Mouse (Mus musculus) kidney, embryonic 16.5 days (tissue): Measurements from ENCODE around the gene Wbp11. TPM values are rescaled to one million over a fixed set of nuclear protein-coding genes. Genes with fewer than 3 reads are reported as not detected.

Experiments used
- ATAC-seq: fragments of 200-750 bp; cut with Nextera tagmentation; 2 replicates; pipeline ENCODE4 v1.8.0; 2017; ENCODE audit warnings: moderate TSS enrichment; ENCODE audit not compliant: low FRiP score, low TSS enrichment
- H3K27ac ChIP-seq: fragments of 300-500 bp; sonication (generic); 2 replicates; pipeline ENCODE4 v1.5.1; 2014; ENCODE audit warnings: low read length
- H3K27me3 ChIP-seq: fragments of 300-500 bp; sonication (generic); 2 replicates; pipeline ENCODE4 v1.6.1; 2014; ENCODE audit warnings: low read length, control low read depth, mixed read lengths; ENCODE audit not compliant: insufficient read depth
- H3K36me3 ChIP-seq: fragments of 300-500 bp; sonication (generic); 2 replicates; pipeline ENCODE4 v1.6.1; 2014; ENCODE audit warnings: low read length, control low read depth, mixed read lengths; ENCODE audit not compliant: insufficient read depth
- H3K4me1 ChIP-seq: fragments of 300-500 bp; sonication (generic); 2 replicates; pipeline ENCODE4 v1.6.1; 2014; ENCODE audit warnings: low read length, control low read depth, mixed read lengths; ENCODE audit not compliant: insufficient read depth
- H3K4me2 ChIP-seq: fragments of 300-500 bp; sonication (generic); replicated peaks from 2 replicates; pipeline ENCODE4 v1.6.1; 2014; ENCODE audit warnings: low read depth, low read length
- H3K4me3 ChIP-seq: fragments of 300-500 bp; sonication (generic); 2 replicates; pipeline ENCODE4 v1.5.1; 2014; ENCODE audit warnings: mild to moderate bottlenecking, low read length
- H3K9ac ChIP-seq: fragments of 300-500 bp; sonication (generic); replicated peaks from 2 replicates; pipeline ENCODE4 v1.6.1; 2014; ENCODE audit warnings: low read length
- H3K9me3 ChIP-seq: fragments of 300-500 bp; sonication (generic); 2 replicates; pipeline ENCODE4 v1.6.1; 2016; ENCODE audit warnings: low read length, control low read depth
- WGBS: fragments of 180-500 bp; shearing (Covaris S2); extraction: QIAGEN DNeasy Blood & Tissue Kit; methylation state at CpG from one replicate; pipeline ENCODE4 v1.1.7; 2014; 5-methylcytosine and 5-hydroxymethylcytosine counted together
- polyA plus RNA-seq: library from polyadenylated mRNA; unstranded; fragments of >200 nt; fragmentation: Nextera tagmentation; extraction: Ambion mirVana; gene quantifications from 2 replicates; pipeline ENCODE4 v1.2.1, GENCODE M21; 2015

Gene Wbp11
- polyA plus RNA-seq, 1 experiment from 2014 or later = 110 TPM

- peak; percentile 54 for ATAC-seq
- Histone ChIP-seq H3K4me1 (peaks cover 34% of the 10 kb centered on the region), H3K9me3 (no peaks in the 10 kb centered on the region), H3K27ac (peak within 1 kb of the TSS; percentile 93), H3K27me3 (no peaks in the 10 kb centered on the region), H3K4me2 (peak within 1 kb of the TSS; percentile 41), H3K36me3 (no peaks in the 10 kb centered on the region), H3K4me3 (no peak within 1 kb of the TSS), H3K9ac (peak within 1 kb of the TSS; percentile 50; the same call in 1 of the 2 replicates)
- 58% methylated on average over 18 of the region's 18 CpGs for WGBS
Observed at GRCm38 (mm10) chr6:136857186-136857872, 29.3 kb upstream of the Wbp11 start, which contains the start of gene Art4. Gene Art4 (minus strand): TSS chr6:136857733.

DNA sequence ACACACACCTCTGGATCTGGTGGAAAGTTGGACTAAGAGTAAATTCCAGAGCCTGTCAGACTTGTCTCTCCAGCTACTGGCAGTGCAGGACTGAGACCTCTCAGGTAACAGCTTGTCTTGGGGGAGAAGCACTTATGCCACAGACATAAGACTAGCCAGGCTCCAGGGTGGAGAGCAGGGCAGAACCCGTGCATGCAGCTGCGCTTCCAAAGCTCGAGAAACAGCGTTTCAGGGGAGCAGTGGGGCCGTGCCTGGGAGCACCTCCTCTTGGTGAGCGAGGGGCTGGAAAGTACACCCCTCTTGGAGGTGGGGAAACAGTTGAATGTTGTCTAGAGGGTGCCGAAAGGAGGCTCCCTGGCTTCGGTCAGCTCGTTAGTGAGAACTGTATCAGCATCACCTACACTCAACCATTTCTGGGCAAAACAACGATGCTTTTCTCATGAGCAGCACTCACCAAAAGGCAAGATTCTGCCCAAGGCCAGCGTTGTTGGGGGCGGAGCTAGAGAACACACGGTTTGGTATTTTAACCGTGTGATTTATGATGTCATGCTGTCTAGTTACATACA is 28.1 kb upstream of the Wbp11 start:
- H3K9ac ChIP-seq = peak overlapping the region; percentile 29; the same call in 1 of the 2 replicates
- no peak for ATAC-seq
- peaks cover 34% of the 10 kb centered on the region for H3K4me1 ChIP-seq
- peak overlapping the region; percentile 25; the same call in 1 of the 2 replicates for H3K4me2 ChIP-seq
- no peaks in the 10 kb centered on the region for H3K27me3 ChIP-seq
- no peaks in the 10 kb centered on the region for H3K36me3 ChIP-seq
- H3K4me3 ChIP-seq = peak overlapping the region; percentile 3
- peak overlapping the region; percentile 26; the same call in 1 of the 2 replicates for H3K27ac ChIP-seq
- H3K9me3 ChIP-seq = no peaks in the 10 kb centered on the region
- 51% methylated on average over 14 of the region's 14 CpGs for WGBS

- H3K4me2 ChIP-seq = no peak overlapping the region
Observed at GRCm38 (mm10) chr6:136855183-136855582, 27.1 kb upstream of the Wbp11 start.

DNA sequence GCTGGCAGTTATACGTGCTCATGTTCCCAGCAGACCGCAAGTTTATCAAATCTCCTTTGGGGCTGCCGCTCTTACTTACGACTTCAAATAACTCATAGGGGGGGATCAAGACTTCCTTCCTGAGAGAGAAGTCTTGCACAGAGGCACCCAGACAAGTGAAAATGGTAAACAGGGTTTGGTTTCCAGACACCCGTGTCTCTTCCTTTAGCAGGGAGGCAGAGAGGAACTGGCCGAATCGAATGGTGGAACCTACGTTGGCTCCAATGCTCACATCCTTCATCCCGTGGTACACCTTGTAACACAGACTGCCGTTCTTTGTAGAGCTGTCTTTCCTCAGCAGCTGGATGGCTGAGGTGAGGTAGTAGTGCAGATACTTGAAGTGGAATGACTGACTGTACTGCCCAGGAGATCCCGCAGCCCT is 26.3 kb upstream of the Wbp11 start:
- 74% methylated on average over 11 of the region's 11 CpGs for WGBS
- ATAC-seq = no peak

More at GRCm38 (mm10) chr6:136855183-136855582, 27.1 kb upstream of the Wbp11 start:
- Histone ChIP-seq H3K36me3 (no peaks in the 10 kb centered on the region), H3K9me3 (no peaks in the 10 kb centered on the region), H3K27me3 (no peaks in the 10 kb centered on the region), H3K27ac (no peak overlapping the region), H3K4me1 (peaks cover 34% of the 10 kb centered on the region), H3K4me3 (no peak overlapping the region), H3K9ac (no peak overlapping the region)
- WGBS = 69% methylated on average over 2 of the region's 2 CpGs
- ATAC-seq = no peak

GRCm38 (mm10) chr6:136852762-136853161 is 24.7 kb upstream of the Wbp11 start:
- WGBS = 49% methylated on average over 3 of the region's 3 CpGs
- H3K27ac ChIP-seq = peak overlapping the region; percentile 91
- no peak for ATAC-seq

More for the DNA sequence above, 26.3 kb upstream of the Wbp11 start:
- no peak overlapping the region for H3K4me2 ChIP-seq
- H3K4me1 ChIP-seq = peaks cover 34% of the 10 kb centered on the region
- H3K27me3 ChIP-seq = no peaks in the 10 kb centered on the region
- no peaks in the 10 kb centered on the region for H3K36me3 ChIP-seq
- no peak overlapping the region for H3K27ac ChIP-seq
- no peak overlapping the region for H3K4me3 ChIP-seq
- H3K9me3 ChIP-seq = no peaks in the 10 kb centered on the region
- H3K9ac ChIP-seq = no peak overlapping the region

DNA sequence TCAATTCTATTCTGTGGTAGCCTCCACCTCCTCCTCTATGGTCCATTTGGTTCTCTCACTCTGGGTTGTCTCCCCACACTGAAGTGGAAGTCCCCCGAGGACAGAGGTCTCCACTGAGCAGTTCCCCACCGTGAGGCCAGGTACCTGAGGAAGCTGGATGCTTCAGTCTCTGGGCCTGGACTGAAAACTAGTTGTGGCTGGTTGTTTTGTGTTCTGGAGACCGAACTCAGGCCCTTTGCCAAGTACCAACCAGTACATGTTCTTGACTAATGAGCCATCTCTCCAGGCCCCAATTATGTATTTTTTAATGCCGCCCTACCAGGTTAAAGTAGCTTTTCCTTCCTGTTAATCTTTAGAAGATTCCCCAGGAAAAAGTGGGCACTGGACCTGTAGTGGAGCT is 24.3 kb upstream of the Wbp11 start:
- Histone ChIP-seq H3K36me3 (no peaks in the 10 kb centered on the region), H3K4me1 (peaks cover 19% of the 10 kb centered on the region), H3K4me3 (no peak overlapping the region), H3K9ac (peak overlapping the region; percentile 48; the same call in 1 of the 2 replicates), H3K27me3 (no peaks in the 10 kb centered on the region), H3K27ac (peak overlapping the region; percentile 91), H3K4me2 (no peak overlapping the region), H3K9me3 (no peaks in the 10 kb centered on the region)
- 60% methylated on average over 4 of the region's 4 CpGs for WGBS
- peak; percentile 43 for ATAC-seq

More at GRCm38 (mm10) chr6:136852762-136853161, 24.7 kb upstream of the Wbp11 start:
- Histone ChIP-seq H3K4me1 (peaks cover 23% of the 10 kb centered on the region), H3K4me2 (no peak overlapping the region), H3K9ac (peak overlapping the region; percentile 48; the same call in 1 of the 2 replicates), H3K9me3 (no peaks in the 10 kb centered on the region), H3K4me3 (no peak overlapping the region), H3K27me3 (no peaks in the 10 kb centered on the region), H3K36me3 (no peaks in the 10 kb centered on the region)

DNA sequence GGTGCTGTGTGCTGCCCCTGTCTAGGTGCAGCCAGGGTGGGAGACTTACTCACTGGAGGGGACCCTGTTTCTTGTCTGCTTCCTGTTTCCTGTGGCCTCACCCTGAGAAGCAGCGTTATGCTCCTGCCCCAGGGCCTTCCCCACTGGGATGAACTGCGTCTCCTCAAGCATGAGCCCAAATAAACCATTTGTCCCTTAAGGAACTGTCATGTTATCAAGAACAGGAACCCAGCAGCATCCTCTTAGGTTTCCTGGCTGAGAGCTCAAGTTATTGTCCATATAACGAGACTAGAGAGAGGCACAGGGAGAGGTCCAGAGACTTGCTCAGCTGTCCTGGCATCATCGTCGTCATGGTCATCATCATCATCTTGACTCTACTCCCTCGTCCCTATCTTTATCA is 22.2 kb upstream of the Wbp11 start:
- no peaks in the 10 kb centered on the region for H3K9me3 ChIP-seq
- WGBS = 68% methylated on average over 6 of the region's 6 CpGs
- H3K4me3 ChIP-seq = no peak overlapping the region
- ATAC-seq = no peak
- H3K27me3 ChIP-seq = no peaks in the 10 kb centered on the region
- peaks cover 8% of the 10 kb centered on the region for H3K4me1 ChIP-seq
- no peak overlapping the region for H3K9ac ChIP-seq
- H3K36me3 ChIP-seq = no peaks in the 10 kb centered on the region
- no peak overlapping the region for H3K27ac ChIP-seq
- no peak overlapping the region for H3K4me2 ChIP-seq

DNA sequence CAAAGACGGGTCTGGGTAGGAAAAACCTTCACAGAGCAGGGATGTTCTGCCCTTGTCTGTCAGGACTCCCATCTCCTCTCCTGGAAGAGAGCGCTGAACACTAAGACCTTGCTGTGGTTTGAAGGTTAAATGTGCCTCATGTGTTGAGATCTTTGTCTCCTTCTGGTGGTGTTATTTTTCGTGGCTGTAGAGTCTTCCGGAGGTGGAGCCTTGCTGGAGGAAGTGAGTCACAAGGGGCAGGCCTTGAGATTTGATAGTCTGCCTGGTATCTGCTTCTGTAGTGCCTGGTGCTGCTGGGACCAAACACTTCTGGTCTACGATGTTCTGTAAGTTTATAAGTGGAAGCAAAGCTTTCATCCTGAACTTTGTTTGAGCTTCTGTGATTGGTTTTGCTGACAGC is 20.9 kb upstream of the Wbp11 start:
- WGBS = 88% methylated on average over 5 of the region's 5 CpGs
- no peak for ATAC-seq
- Histone ChIP-seq H3K27ac (no peak overlapping the region), H3K4me1 (peaks cover 7% of the 10 kb centered on the region), H3K36me3 (no peaks in the 10 kb centered on the region), H3K27me3 (no peaks in the 10 kb centered on the region), H3K4me3 (no peak overlapping the region), H3K4me2 (no peak overlapping the region), H3K9me3 (no peaks in the 10 kb centered on the region), H3K9ac (no peak overlapping the region)

GRCm38 (mm10) chr6:136848399-136848798 is 20.4 kb upstream of the Wbp11 start:
- Histone ChIP-seq H3K4me2 (no peak overlapping the region), H3K27me3 (no peaks in the 10 kb centered on the region), H3K4me1 (peaks cover 7% of the 10 kb centered on the region), H3K27ac (no peak overlapping the region), H3K4me3 (no peak overlapping the region), H3K36me3 (no peaks in the 10 kb centered on the region), H3K9ac (no peak overlapping the region), H3K9me3 (no peaks in the 10 kb centered on the region)
- ATAC-seq = no peak
- 92% methylated on average over 8 of the region's 8 CpGs for WGBS

DNA sequence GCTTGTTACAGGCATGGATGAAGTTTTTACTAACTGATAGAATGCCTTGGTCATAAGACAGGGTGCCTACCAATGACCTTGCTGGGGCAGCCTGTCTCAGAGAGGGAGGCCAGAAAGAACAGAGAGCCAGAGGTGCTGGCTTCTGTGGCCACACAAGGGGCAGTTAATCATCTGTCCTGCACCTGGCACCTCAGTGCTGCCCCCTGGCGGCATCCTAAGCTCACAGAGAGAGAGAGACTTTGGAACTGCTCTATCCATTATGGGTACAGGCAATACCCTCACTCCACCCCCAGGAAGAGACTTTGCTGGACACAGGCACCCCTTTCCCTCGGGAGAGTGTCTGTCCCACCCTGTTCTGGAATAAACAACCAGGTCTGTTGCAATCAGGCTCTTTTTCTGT is 19.8 kb upstream of the Wbp11 start:
- no peaks in the 10 kb centered on the region for H3K27me3 ChIP-seq
- no peak overlapping the region for H3K27ac ChIP-seq
- no peak overlapping the region for H3K9ac ChIP-seq
- H3K4me1 ChIP-seq = peaks cover 4% of the 10 kb centered on the region
- H3K4me3 ChIP-seq = no peak overlapping the region
- no peaks in the 10 kb centered on the region for H3K9me3 ChIP-seq
- no peak overlapping the region for H3K4me2 ChIP-seq
- 29% methylated on average over 2 of the region's 2 CpGs for WGBS
- no peak for ATAC-seq
- no peaks in the 10 kb centered on the region for H3K36me3 ChIP-seq
